Comparison of ENCODE assay signal across 8 mouse cellular contexts in genomic region chr15:99651163-99651872, GRCm38 (mm10). TPM values are rescaled to one million over a fixed set of nuclear protein-coding genes. Genes with fewer than 3 reads are reported as not detected.
DNase-seq lines count a peak whose midpoint lies in the region; ATAC-seq lines count a peak whose summit lies in the region.

TSS of gene Racgap1 (minus strand) at chr15:99651656.

- no peaks in the 10 kb centered on the region for H3K36me3 ChIP-seq in heart, embryonic 13.5 days
- 0 out of 2 replicates have a peak, but pooled peaks cover 8% of the 10 kb centered on the region for H3K36me3 ChIP-seq in liver, embryonic 12.5 days
- H3K36me3 ChIP-seq in stomach, embryonic 15.5 days: no peaks in the 10 kb centered on the region

- peak; percentile 86 for ATAC-seq in heart, embryonic 13.5 days (ENCODE audit: extremely low read depth, insufficient number of reproducible peaks, low FRiP score, low TSS enrichment)
- ATAC-seq in liver, embryonic 12.5 days: peak; percentile 97
- ATAC-seq in stomach, embryonic 15.5 days (ENCODE audit: insufficient read depth, low FRiP score, low read depth): peak; percentile 94

- WGBS in heart, embryonic 13.5 days: under 1% methylated on average over 60 of the region's 68 CpGs
- WGBS in liver, embryonic 12.5 days (ENCODE audit: insufficient replicate concordance): 0% methylated on average over 63 of the region's 68 CpGs
- under 1% methylated on average over 56 of the region's 68 CpGs for whole genome bisulfite sequencing in stomach, embryonic 15.5 days

- peak within 1 kb of the TSS; percentile 95 for H3K9ac ChIP-seq in heart, embryonic 13.5 days
- peak within 1 kb of the TSS; percentile 96 for H3K9ac ChIP-seq in liver, embryonic 12.5 days
- peak within 1 kb of the TSS; percentile 61 for H3K9ac ChIP-seq in stomach, embryonic 15.5 days

- H3K9me3 ChIP-seq in heart, embryonic 13.5 days: no peaks in the 10 kb centered on the region
- no peaks in the 10 kb centered on the region for H3K9me3 ChIP-seq in liver, embryonic 12.5 days (replicated peaks)
- no peaks in the 10 kb centered on the region for H3K9me3 ChIP-seq in stomach, embryonic 15.5 days

- no peaks in the 10 kb centered on the region for H3K4me1 ChIP-seq in brown adipose tissue, adult 24 weeks (ENCODE audit: control insufficient read depth, insufficient read depth, insufficient read length, low read length)
- H3K4me1 ChIP-seq in heart, embryonic 13.5 days: peaks cover 64% of the 10 kb centered on the region
- peaks cover 66% of the 10 kb centered on the region for H3K4me1 ChIP-seq in liver, embryonic 12.5 days
- peaks cover 31% of the 10 kb centered on the region for H3K4me1 ChIP-seq in stomach, embryonic 15.5 days

- H3K4me3 ChIP-seq in brown adipose tissue, adult 24 weeks (ENCODE audit: insufficient read depth, low read depth, low read length): peak within 1 kb of the TSS; percentile 53
- peak within 1 kb of the TSS; percentile 91 for H3K4me3 ChIP-seq in heart, embryonic 13.5 days
- H3K4me3 ChIP-seq in liver, embryonic 12.5 days: peak within 1 kb of the TSS; percentile 88
- peak within 1 kb of the TSS; percentile 87 for H3K4me3 ChIP-seq in stomach, embryonic 15.5 days (replicated peaks)

- H3K4me2 ChIP-seq in heart, embryonic 13.5 days: peak within 1 kb of the TSS; percentile 85
- peak within 1 kb of the TSS; percentile 77 for H3K4me2 ChIP-seq in liver, embryonic 12.5 days
- peak within 1 kb of the TSS; percentile 82 for H3K4me2 ChIP-seq in stomach, embryonic 15.5 days

- no peak within 1 kb of the TSS for H3K27ac ChIP-seq in brown adipose tissue, adult 24 weeks (replicated peaks; ENCODE audit: low read depth, low read length)
- peak within 1 kb of the TSS; percentile 43; the same call in 1 of the 2 replicates for H3K27ac ChIP-seq in heart, embryonic 13.5 days (replicated peaks)
- H3K27ac ChIP-seq in liver, embryonic 12.5 days: peak within 1 kb of the TSS; percentile 78
- H3K27ac ChIP-seq in stomach, embryonic 15.5 days: peak within 1 kb of the TSS; percentile 45

- H3K27me3 ChIP-seq in heart, embryonic 13.5 days (replicated peaks): peaks cover 36% of the 10 kb centered on the region
- peaks cover 42% of the 10 kb centered on the region for H3K27me3 ChIP-seq in liver, embryonic 12.5 days (replicated peaks)
- peaks cover 17% of the 10 kb centered on the region for H3K27me3 ChIP-seq in stomach, embryonic 15.5 days (replicated peaks)

- peak; percentile 99 for DNase-seq in CD4-positive, CD25-positive, alpha-beta regulatory T cell, adult 2 months (ENCODE audit: low read depth, low spot score)
- DNase-seq in fat pad, adult 2 months (ENCODE audit: extremely low read depth, low read depth, low spot score): peak; percentile 39
- peak; percentile 98 for DNase-seq in kidney, postnatal 10 days
- DNase-seq in natural killer cell, adult 2 months (ENCODE audit: low spot score in 2 of 2): peak; percentile 96 to 97

RNA-seq across cellular contexts. Expression of gene Racgap1, which starts in this region (rescaled TPM):
- 1.9 TPM in 1 of 2 replicates, not detected in the other for polyA plus RNA-seq in brown adipose tissue, adult 24 weeks (2012; ENCODE audit: insufficient read depth, insufficient read length, missing spikeins)
- 119 and 125 TPM in 2 replicates for polyA plus RNA-seq in heart, embryonic 13.5 days (2015; fragmentation: Nextera tagmentation; extraction: Ambion mirVana)
- 93.4 and 96.3 TPM in 2 replicates for polyA plus RNA-seq in liver, embryonic 12.5 days (2016; fragmentation: Nextera tagmentation; extraction: Ambion mirVana)
- polyA plus RNA-seq in stomach, embryonic 15.5 days (2015; fragmentation: Nextera tagmentation; extraction: Ambion mirVana): 115 and 124 TPM in 2 replicates

Comparison
In these comparisons a context has a peak if more than half of its experiments do, and no peak if none do; other contexts are left out.
1. RNA of gene Racgap1 (polyA plus RNA-seq): 119 to 125 TPM in heart, embryonic 13.5 days, 115 to 124 TPM in stomach, embryonic 15.5 days and 93.4 to 96.3 TPM in liver, embryonic 12.5 days; 1.9 TPM in brown adipose tissue, adult 24 weeks; every median in the first group is over 10 times any median in the second.
2. DNase-seq: peak in every context shown above with its lines; median percentile 99 in CD4-positive, CD25-positive, alpha-beta regulatory T cell, adult 2 months; 98 in kidney, postnatal 10 days; 96 in natural killer cell, adult 2 months; 39 in fat pad, adult 2 months.
3. Peak in every context shown above with its lines, with median percentiles within 50 percentile points of each other: H3K4me3 ChIP-seq, ATAC-seq, H3K4me2 ChIP-seq and H3K9ac ChIP-seq.